ENCODE assay signal across 8 mouse cellular contexts in genomic region chr16:76865731-76866464, GRCm38 (mm10).
DNase-seq lines count a peak whose midpoint lies in the region; ATAC-seq and TF ChIP-seq lines count a peak whose summit lies in the region.

No protein-coding gene starts in this region.

- peak; percentile 91 for ATAC-seq in cerebellum, adult (ENCODE audit: insufficient number of reproducible peaks, low FRiP score, low TSS enrichment)
- peak; percentile 89 for ATAC-seq in forebrain, embryonic 13.5 days
- peak; percentile 54 for ATAC-seq in lung, postnatal 0 days

- peak; percentile 69 for TF ChIP-seq CTCF in lung, postnatal 0 days (IDR thresholded peaks at IDR 0.05)

- WGBS in forebrain, embryonic 13.5 days, result 28% methylated on average over 7 of the region's 12 CpGs
- 18% methylated on average over 9 of the region's 12 CpGs for WGBS in lung, postnatal 0 days

- no peaks in the 10 kb centered on the region for H3K27me3 ChIP-seq in forebrain, embryonic 13.5 days
- no peaks in the 10 kb centered on the region for H3K27me3 ChIP-seq in lung, postnatal 0 days (replicated peaks; ENCODE audit: insufficient read depth, low read length)

- H3K27ac ChIP-seq in ES-E14 (ENCODE audit: insufficient read depth, low read depth, low read length, poor library complexity, severe bottlenecking), result no peak overlapping the region
- H3K27ac ChIP-seq in forebrain, embryonic 13.5 days, result no peak overlapping the region
- H3K27ac ChIP-seq in lung, postnatal 0 days (ENCODE audit: low read length), result no peak overlapping the region

- no peak overlapping the region for H3K9ac ChIP-seq in ES-E14 (ENCODE audit: insufficient read depth, low read depth, low read length, poor library complexity, severe bottlenecking)
- no peak overlapping the region for H3K9ac ChIP-seq in forebrain, embryonic 13.5 days
- H3K9ac ChIP-seq in lung, postnatal 0 days (replicated peaks; ENCODE audit: low read depth), result no peak overlapping the region

- no peak for TF ChIP-seq EP300 in lung, postnatal 0 days (IDR thresholded peaks at IDR 0.05)

- H3K9me3 ChIP-seq in ES-E14 (ENCODE audit: control insufficient read depth, insufficient read depth, low read depth, low read length), result no peaks in the 10 kb centered on the region
- H3K9me3 ChIP-seq in forebrain, embryonic 13.5 days (replicated peaks), result no peaks in the 10 kb centered on the region
- H3K9me3 ChIP-seq in lung, postnatal 0 days (ENCODE audit: low read length), result no peaks in the 10 kb centered on the region

- in situ Hi-C loops in ES-E14 (cut with MboI; ENCODE audit: low sequenced_read_pairs in 2 of 2, unreplicated experiment in 2 of 2), result no loop called here

- H3K4me2 ChIP-seq in forebrain, embryonic 13.5 days, result peak overlapping the region; percentile 40
- peak overlapping the region; percentile 36 for H3K4me2 ChIP-seq in lung, postnatal 0 days (replicated peaks; ENCODE audit: low read depth, low read length)

- DNase-seq in ES-E14 (ENCODE audit: low read depth, low spot score), result peak; percentile 8
- peak; percentile 7 to 27 for DNase-seq in heart, postnatal 14 days
- DNase-seq in kidney, postnatal 36 days, result peak; percentile 54 to 61
- peak; percentile 83 for DNase-seq in lung, postnatal 0 days (ENCODE audit: low spot score)
- peak; percentile 84 for DNase-seq in retina, postnatal 1 day
- no peak for DNase-seq in B cell, adult 2 months

- H3K4me3 ChIP-seq in ES-E14 (ENCODE audit: insufficient read depth in 1 of 2, low read depth in 1 of 2, low read length in 2 of 2, poor library complexity in 1 of 2, severe bottlenecking in 1 of 2), result no peak overlapping the region
- H3K4me3 ChIP-seq in forebrain, embryonic 13.5 days, result no peak overlapping the region
- no peak overlapping the region for H3K4me3 ChIP-seq in lung, postnatal 0 days (ENCODE audit: low read depth, low read length)

- no peaks in the 10 kb centered on the region for H3K36me3 ChIP-seq in ES-E14 (ENCODE audit: control insufficient read depth, insufficient read depth, low read length, poor library complexity, severe bottlenecking)
- no peaks in the 10 kb centered on the region for H3K36me3 ChIP-seq in forebrain, embryonic 13.5 days (ENCODE audit: poor library complexity, severe bottlenecking)
- no peaks in the 10 kb centered on the region for H3K36me3 ChIP-seq in lung, postnatal 0 days (ENCODE audit: insufficient read depth, low read length)

- no peaks in the 10 kb centered on the region for H3K4me1 ChIP-seq in ES-E14 (ENCODE audit: control insufficient read depth in 2 of 2, insufficient read depth in 2 of 2, low read length in 2 of 2, poor library complexity in 1 of 2)
- H3K4me1 ChIP-seq in forebrain, embryonic 13.5 days, result 0 out of 2 replicates have a peak, but pooled peaks cover 4% of the 10 kb centered on the region
- H3K4me1 ChIP-seq in lung, postnatal 0 days (ENCODE audit: insufficient read depth, low read depth, low read length), result no peaks in the 10 kb centered on the region

- intact Hi-C loops in heart, postnatal 14 days (cut with DNase I), result loop anchor here (10.0 kb wide), 1 partner anchor 491 kb away; the partner anchor contains the start of gene Nrip1

TF ChIP-seq in ES-E14, 5 proteins besides CTCF, POLR2A, EP300 and RAD21:
- TF ChIP-seq HCFC1 (IDR thresholded peaks at IDR 0.05; ENCODE audit: borderline replicate concordance, insufficient read depth, low read length), result no peak
- TF ChIP-seq MAFK (IDR thresholded peaks at IDR 0.05; ENCODE audit: insufficient read depth, low read depth, low read length), result no peak
- TF ChIP-seq ZC3H11A (IDR thresholded peaks at IDR 0.05; ENCODE audit: borderline replicate concordance, low read depth, low read length), result no peak
- TF ChIP-seq CHD2 (IDR thresholded peaks at IDR 0.05; ENCODE audit: low read depth, low read length), result no peak
- no peak for TF ChIP-seq ZNF384 (IDR thresholded peaks at IDR 0.05; ENCODE audit: low read depth, low read length)
TF ChIP-seq in ES-E14: peak in this region for 0.

Comparison
In these comparisons a context has a peak if more than half of its experiments do, and no peak if none do; other contexts are left out.
1. DNase-seq: peak in ES-E14 (single experiment), heart, postnatal 14 days (2 of 2), kidney, postnatal 36 days (2 of 2), lung, postnatal 0 days (single experiment) and retina, postnatal 1 day (single experiment); none in B cell, adult 2 months (0 of 2).
2. Peak in every context shown above with its lines, with median percentiles within 50 percentile points of each other: ATAC-seq.